Mouse (Mus musculus) myocyte (in vitro differentiated cells): Measurements from ENCODE around the gene Rab27a. TPM values are rescaled to one million over a fixed set of nuclear protein-coding genes. Genes with fewer than 3 reads are reported as not detected.
A peak's percentile ranks its signal among the peaks of the same experiment; 100 is the strongest.

Source experiments
- H3K27me3 ChIP-seq: one replicate; pipeline ENCODE4 v1.6.1; 2011; ENCODE audit not compliant: control insufficient read depth, insufficient read depth, insufficient read length
- H3K36me3 ChIP-seq: one replicate; pipeline ENCODE4 v1.6.1; 2011; ENCODE audit not compliant: control insufficient read depth, insufficient read depth
- H3K4me2 ChIP-seq: one replicate; pipeline ENCODE4 v1.6.1; 2011; ENCODE audit warnings: low read depth, control low read depth
- H3K4me3 ChIP-seq: one replicate; pipeline ENCODE4 v1.5.1; 2011; ENCODE audit warnings: mild to moderate bottlenecking, control low read depth, moderate library complexity
- H3K79me2 ChIP-seq: one replicate; pipeline ENCODE4 v1.6.1; 2011; ENCODE audit not compliant: control insufficient read depth, insufficient read depth
- H3ac ChIP-seq: one replicate; pipeline ENCODE4 v1.6.1; 2011; ENCODE audit not compliant: control insufficient read depth, insufficient read length
- CEBPB ChIP-seq: IDR thresholded peaks from 2 replicates; pipeline ENCODE4 v1.6.1; 2011; ENCODE audit warnings: mild to moderate bottlenecking, moderate library complexity; ENCODE audit not compliant: poor library complexity, insufficient read depth, severe bottlenecking
- E2F4 ChIP-seq: IDR thresholded peaks from one replicate; pipeline ENCODE4 v1.6.1; 2011; ENCODE audit warnings: mild to moderate bottlenecking, control low read depth, moderate library complexity; ENCODE audit not compliant: insufficient read depth
- MAX ChIP-seq: IDR thresholded peaks from one replicate; pipeline ENCODE4 v1.6.1; 2011; ENCODE audit warnings: low read depth, mild to moderate bottlenecking, control low read depth
- MYOD1 ChIP-seq, 3 experiments: IDR thresholded peaks; one replicate each; pipeline ENCODE4 v1.6.1; 2011; ENCODE audit warnings: control low read depth in 2 of 3, low read depth in 2 of 3, mild to moderate bottlenecking in 2 of 3, moderate library complexity in 1 of 3; ENCODE audit not compliant: insufficient read length in 2 of 3, control insufficient read depth in 1 of 3
- MYOG ChIP-seq, 3 experiments: IDR thresholded peaks; one replicate each; pipeline ENCODE4 v1.6.1; 2011; ENCODE audit warnings: control low read depth in 2 of 3, low read depth in 2 of 3, mild to moderate bottlenecking in 2 of 3; ENCODE audit not compliant: insufficient read length in 2 of 3, control insufficient read depth in 1 of 3, insufficient read depth in 1 of 3
- POLR2A ChIP-seq: IDR thresholded peaks from one replicate; pipeline ENCODE4 v1.6.1; 2011; ENCODE audit warnings: low read depth, mild to moderate bottlenecking, control low read depth, moderate library complexity; ENCODE audit not compliant: insufficient read length
- POLR2AphosphoS2 ChIP-seq: IDR thresholded peaks from one replicate; pipeline ENCODE4 v1.6.1; 2011; ENCODE audit warnings: low read depth, control low read depth; ENCODE audit not compliant: insufficient read length
- REST ChIP-seq: IDR thresholded peaks from one replicate; pipeline ENCODE4 v1.6.1; 2011; ENCODE audit warnings: mild to moderate bottlenecking, control low read depth, moderate library complexity; ENCODE audit not compliant: insufficient read depth, insufficient read length
- SRF ChIP-seq: IDR thresholded peaks from one replicate; pipeline ENCODE4 v1.6.1; 2011; ENCODE audit warnings: low read depth; ENCODE audit not compliant: control insufficient read depth, insufficient read length
- TCF12 ChIP-seq: IDR thresholded peaks from one replicate; pipeline ENCODE4 v1.6.1; 2011; ENCODE audit warnings: mild to moderate bottlenecking, control low read depth; ENCODE audit not compliant: poor library complexity, insufficient read depth, severe bottlenecking
- TCF3 ChIP-seq: IDR thresholded peaks from one replicate; pipeline ENCODE4 v1.6.1; 2011; ENCODE audit warnings: low read depth, control low read depth; ENCODE audit not compliant: insufficient read length
- USF1 ChIP-seq: IDR thresholded peaks from one replicate; pipeline ENCODE4 v1.6.1; 2011; ENCODE audit warnings: low read depth, mild to moderate bottlenecking, control low read depth, moderate library complexity
- polyA plus RNA-seq: library from polyadenylated mRNA; unstranded; fragments of >200 nt; fragmentation: generic; extraction: Trizol; gene quantifications from one replicate; pipeline ENCODE4 v1.2.1, GENCODE M21; 2012; ENCODE audit warnings: missing spikeins

The Rab27a gene
- 0.10 TPM for polyA plus RNA-seq

- Histone ChIP-seq H3K4me2 (peak within 1 kb of the TSS; percentile 71), H3K79me2 (peaks cover 10% of the 10 kb centered on the region), H3K4me3 (no peak within 1 kb of the TSS), H3K27me3 (no peaks in the 10 kb centered on the region), H3K36me3 (no peaks in the 10 kb centered on the region), H3ac (no peak within 1 kb of the TSS)
- TF ChIP-seq POLR2AphosphoS2 = peak; percentile 63
- no peak for TF ChIP-seq MYOD1 (IDR thresholded peaks at IDR 0.05; ENCODE audit: control insufficient read depth in 1 of 3, insufficient read length in 2 of 3, low read depth in 2 of 3)
- TF ChIP-seq TCF12 = no peak
- TF ChIP-seq SRF = no peak
- no peak for TF ChIP-seq REST
- TF ChIP-seq MAX = no peak
- no peak for TF ChIP-seq TCF3
Observed at GRCm38 (mm10) chr9:73044146-73045079, at the start of gene Rab27a. TSS of gene Rab27a (plus strand) at chr9:73044854.

GRCm38 (mm10) chr9:72996167-72996566 lies 48.5 kb upstream of the Rab27a start:
- no peak for TF ChIP-seq POLR2AphosphoS2
- no peak for TF ChIP-seq MAX
- no peak for TF ChIP-seq SRF
- no peak for TF ChIP-seq MYOD1 (IDR thresholded peaks at IDR 0.05; ENCODE audit: control insufficient read depth in 1 of 3, insufficient read length in 2 of 3, low read depth in 2 of 3)
- no peak for TF ChIP-seq POLR2A
- TF ChIP-seq MYOG (IDR thresholded peaks at IDR 0.05; ENCODE audit: control insufficient read depth in 1 of 3, insufficient read depth in 1 of 3, insufficient read length in 2 of 3, low read depth in 2 of 3) = no peak
- TF ChIP-seq E2F4 = no peak
- no peak for TF ChIP-seq REST
- no peak overlapping the region for H3K4me2 ChIP-seq
- H3K27me3 ChIP-seq = no peaks in the 10 kb centered on the region
- no peaks in the 10 kb centered on the region for H3K36me3 ChIP-seq
- no peak overlapping the region for H3ac ChIP-seq
- no peak overlapping the region for H3K4me3 ChIP-seq
- no peaks in the 10 kb centered on the region for H3K79me2 ChIP-seq

GRCm38 (mm10) chr9:72996806-72997205 lies 47.8 kb upstream of the Rab27a start:
- Histone ChIP-seq H3K79me2 (no peaks in the 10 kb centered on the region), H3K36me3 (no peaks in the 10 kb centered on the region), H3K4me3 (no peak overlapping the region), H3ac (no peak overlapping the region), H3K4me2 (no peak overlapping the region), H3K27me3 (no peaks in the 10 kb centered on the region)
- TF ChIP-seq MYOD1 (IDR thresholded peaks at IDR 0.05; ENCODE audit: control insufficient read depth in 1 of 3, insufficient read length in 2 of 3, low read depth in 2 of 3) (no peak), TCF3 (no peak)

- Histone ChIP-seq H3K4me2 (no peak overlapping the region), H3K36me3 (no peaks in the 10 kb centered on the region), H3K79me2 (no peaks in the 10 kb centered on the region), H3ac (no peak overlapping the region), H3K27me3 (no peaks in the 10 kb centered on the region), H3K4me3 (no peak overlapping the region)
- TF ChIP-seq SRF (no peak), TCF3 (no peak), POLR2AphosphoS2 (no peak), CEBPB (no peak), MYOD1 (IDR thresholded peaks at IDR 0.05; ENCODE audit: control insufficient read depth in 1 of 3, insufficient read length in 2 of 3, low read depth in 2 of 3) (no peak), POLR2A (no peak)
Observed at GRCm38 (mm10) chr9:73000487-73000886, 44.2 kb upstream of the Rab27a start.

GRCm38 (mm10) chr9:73001314-73002011 lies 43.2 kb upstream of the Rab27a start:
- Histone ChIP-seq H3K36me3 (no peaks in the 10 kb centered on the region), H3K4me2 (no peak overlapping the region), H3K79me2 (no peaks in the 10 kb centered on the region), H3ac (no peak overlapping the region), H3K4me3 (no peak overlapping the region), H3K27me3 (no peaks in the 10 kb centered on the region)
- no peak for TF ChIP-seq E2F4
- TF ChIP-seq USF1 = no peak
- no peak for TF ChIP-seq REST
- no peak for TF ChIP-seq MYOG (IDR thresholded peaks at IDR 0.05; ENCODE audit: control insufficient read depth in 1 of 3, insufficient read depth in 1 of 3, insufficient read length in 2 of 3, low read depth in 2 of 3)
- no peak for TF ChIP-seq SRF
- no peak for TF ChIP-seq MYOD1 (IDR thresholded peaks at IDR 0.05; ENCODE audit: control insufficient read depth in 1 of 3, insufficient read length in 2 of 3, low read depth in 2 of 3)
- TF ChIP-seq TCF3 = no peak
- no peak for TF ChIP-seq CEBPB
- no peak for TF ChIP-seq POLR2AphosphoS2
- TF ChIP-seq TCF12 = no peak
- TF ChIP-seq MAX = no peak
- TF ChIP-seq POLR2A = no peak
